Mouse (Mus musculus): ENCODE results near the gene Calhm1. TPM values are rescaled to one million over a fixed set of nuclear protein-coding genes. Genes with fewer than 3 reads are reported as not detected.

Gene Calhm1
- polyA plus RNA-seq, 1 experiment, result not detected

GRCm38 (mm10) chr19:47178001-47178400, 33.9 kb upstream of the Calhm1 start:
- no peak overlapping the region for H3K27ac ChIP-seq (ENCODE audit: insufficient read depth, low read depth, low read length)
- TF ChIP-seq POLR2A (IDR thresholded peaks at IDR 0.05; ENCODE audit: borderline replicate concordance, low read depth, low read length), result no peak
- no peak for TF ChIP-seq CTCF (IDR thresholded peaks at IDR 0.05; ENCODE audit: low read depth, low read length)
- 0 out of 2 replicates have a peak overlapping the region, but pooled peaks have one; percentile 45 for H3K4me3 ChIP-seq (ENCODE audit: insufficient read depth, low read length)
- no peaks in the 10 kb centered on the region for H3K4me1 ChIP-seq (ENCODE audit: control insufficient read depth, insufficient read depth, low read length)

GRCm38 (mm10) chr19:47176916-47177505, 33.0 kb upstream of the Calhm1 start:
- H3K4me1 ChIP-seq (ENCODE audit: control insufficient read depth, insufficient read depth, low read length), result no peaks in the 10 kb centered on the region
- no peak for TF ChIP-seq POLR2A (IDR thresholded peaks at IDR 0.05; ENCODE audit: borderline replicate concordance, low read depth, low read length)
- TF ChIP-seq CTCF (IDR thresholded peaks at IDR 0.05; ENCODE audit: low read depth, low read length), result no peak
- no peak overlapping the region for H3K27ac ChIP-seq (ENCODE audit: insufficient read depth, low read depth, low read length)
- no peak overlapping the region for H3K4me3 ChIP-seq (ENCODE audit: insufficient read depth, low read length)

- Histone ChIP-seq H3K27ac (ENCODE audit: insufficient read depth, low read depth, low read length) (no peak overlapping the region), H3K4me1 (ENCODE audit: control insufficient read depth, insufficient read depth, low read length) (no peaks in the 10 kb centered on the region), H3K4me3 (ENCODE audit: insufficient read depth, low read length) (no peak overlapping the region)
- TF ChIP-seq CTCF (IDR thresholded peaks at IDR 0.05; ENCODE audit: low read depth, low read length) (0 out of 2 replicates have a peak, but pooled peaks have one; percentile 5), POLR2A (IDR thresholded peaks at IDR 0.05; ENCODE audit: borderline replicate concordance, low read depth, low read length) (no peak)
These were observed 31.4 kb upstream of the Calhm1 start for GRCm38 (mm10) chr19:47175472-47175871.

GRCm38 (mm10) chr19:47174515-47174914, 30.5 kb upstream of the Calhm1 start:
- Histone ChIP-seq H3K27ac (ENCODE audit: insufficient read depth, low read depth, low read length) (no peak overlapping the region), H3K4me1 (ENCODE audit: control insufficient read depth, insufficient read depth, low read length) (no peaks in the 10 kb centered on the region), H3K4me3 (ENCODE audit: insufficient read depth, low read length) (no peak overlapping the region)
- TF ChIP-seq POLR2A (IDR thresholded peaks at IDR 0.05; ENCODE audit: borderline replicate concordance, low read depth, low read length), result no peak
- peak; percentile 36; the same call in 1 of the 2 replicates for TF ChIP-seq CTCF (IDR thresholded peaks at IDR 0.05; ENCODE audit: low read depth, low read length)

GRCm38 (mm10) chr19:47168793-47169412, 24.8 kb upstream of the Calhm1 start:
- H3K4me1 ChIP-seq (ENCODE audit: control insufficient read depth, insufficient read depth, low read length), result peaks cover 7% of the 10 kb centered on the region
- TF ChIP-seq POLR2A (IDR thresholded peaks at IDR 0.05; ENCODE audit: borderline replicate concordance, low read depth, low read length), result no peak
- peak; percentile 64 for TF ChIP-seq CTCF (IDR thresholded peaks at IDR 0.05; ENCODE audit: low read depth, low read length)
- peak overlapping the region; percentile 0 for H3K4me3 ChIP-seq (ENCODE audit: insufficient read depth, low read length)
- H3K27ac ChIP-seq (ENCODE audit: insufficient read depth, low read depth, low read length), result no peak overlapping the region

- TF ChIP-seq POLR2A (IDR thresholded peaks at IDR 0.05; ENCODE audit: borderline replicate concordance, low read depth, low read length) (no peak), CTCF (IDR thresholded peaks at IDR 0.05; ENCODE audit: low read depth, low read length) (peak; percentile 37; the same call in 1 of the 2 replicates)
- peaks cover 7% of the 10 kb centered on the region for H3K4me1 ChIP-seq (ENCODE audit: control insufficient read depth, insufficient read depth, low read length)
- no peak overlapping the region for H3K27ac ChIP-seq (ENCODE audit: insufficient read depth, low read depth, low read length)
- peak overlapping the region; percentile 25 for H3K4me3 ChIP-seq (ENCODE audit: insufficient read depth, low read length)
These were observed 24.2 kb upstream of the Calhm1 start for GRCm38 (mm10) chr19:47168223-47168622.

GRCm38 (mm10) chr19:47167617-47168214, 23.7 kb upstream of the Calhm1 start:
- peaks cover 7% of the 10 kb centered on the region for H3K4me1 ChIP-seq (ENCODE audit: control insufficient read depth, insufficient read depth, low read length)
- no peak overlapping the region for H3K27ac ChIP-seq (ENCODE audit: insufficient read depth, low read depth, low read length)
- TF ChIP-seq CTCF (IDR thresholded peaks at IDR 0.05; ENCODE audit: low read depth, low read length) (no peak; the same call in 1 of the 2 replicates), POLR2A (IDR thresholded peaks at IDR 0.05; ENCODE audit: borderline replicate concordance, low read depth, low read length) (no peak)
- peak overlapping the region; percentile 25; the same call in 1 of the 2 replicates for H3K4me3 ChIP-seq (ENCODE audit: insufficient read depth, low read length)

GRCm38 (mm10) chr19:47166758-47167157, 22.7 kb upstream of the Calhm1 start:
- Histone ChIP-seq H3K27ac (ENCODE audit: insufficient read depth, low read depth, low read length) (no peak overlapping the region), H3K4me3 (ENCODE audit: insufficient read depth, low read length) (no peak overlapping the region), H3K4me1 (ENCODE audit: control insufficient read depth, insufficient read depth, low read length) (peaks cover 7% of the 10 kb centered on the region)
- TF ChIP-seq POLR2A (IDR thresholded peaks at IDR 0.05; ENCODE audit: borderline replicate concordance, low read depth, low read length) (no peak), CTCF (IDR thresholded peaks at IDR 0.05; ENCODE audit: low read depth, low read length) (no peak)

GRCm38 (mm10) chr19:47163176-47163744, 19.2 kb upstream of the Calhm1 start:
- TF ChIP-seq CTCF (IDR thresholded peaks at IDR 0.05; ENCODE audit: low read depth, low read length) (no peak), POLR2A (IDR thresholded peaks at IDR 0.05; ENCODE audit: borderline replicate concordance, low read depth, low read length) (no peak)

More at GRCm38 (mm10) chr19:47163176-47163744, 19.2 kb upstream of the Calhm1 start:
- Histone ChIP-seq H3K4me1 (ENCODE audit: control insufficient read depth, insufficient read depth, low read length) (peaks cover 5% of the 10 kb centered on the region), H3K27ac (ENCODE audit: insufficient read depth, low read depth, low read length) (no peak overlapping the region), H3K4me3 (ENCODE audit: insufficient read depth, low read length) (no peak overlapping the region)

Measured in bone marrow macrophage, adult 2 months (primary cell).